Mouse (Mus musculus): ENCODE measurements around the gene Brca2.

- TF ChIP-seq CTCF (IDR thresholded peaks at IDR 0.05; ENCODE audit: low read depth) (no peak), EP300 (IDR thresholded peaks at IDR 0.05; ENCODE audit: low read depth) (no peak)
Observed at GRCm38 (mm10) chr5:150616216-150616615, 93.8 kb downstream of the Brca2 start.

All from heart, postnatal 0 days (tissue).